ENCODE assay signal across 8 mouse cellular contexts in genomic region chr7:34812531-34813111, GRCm38 (mm10). TPM values are rescaled to one million over a fixed set of nuclear protein-coding genes. Genes with fewer than 3 reads are reported as not detected.
DNase-seq lines count a peak whose midpoint lies in the region; ATAC-seq and TF ChIP-seq lines count a peak whose summit lies in the region.

Gene Chst8 (minus strand): TSS chr7:34812711.

- H3K27ac ChIP-seq in forebrain, embryonic 14.5 days (ENCODE audit: low read depth, low read length) = no peak within 1 kb of the TSS
- no peak within 1 kb of the TSS for H3K27ac ChIP-seq in heart, postnatal 0 days (ENCODE audit: low read depth)
- H3K27ac ChIP-seq in liver, embryonic 11.5 days (ENCODE audit: low read depth, low read length) = no peak within 1 kb of the TSS

- no peak for TF ChIP-seq EP300 in heart, postnatal 0 days (IDR thresholded peaks at IDR 0.05; ENCODE audit: low read depth)

- H3K4me3 ChIP-seq in forebrain, embryonic 14.5 days (ENCODE audit: low read depth, low read length) = peak within 1 kb of the TSS; percentile 42
- H3K4me3 ChIP-seq in heart, postnatal 0 days (ENCODE audit: low read depth, low read length) = peak within 1 kb of the TSS; percentile 55
- H3K4me3 ChIP-seq in liver, embryonic 11.5 days (ENCODE audit: low read depth, low read length) = peak within 1 kb of the TSS; percentile 54

- H3K4me2 ChIP-seq in forebrain, embryonic 14.5 days (ENCODE audit: low read length) = peak within 1 kb of the TSS; percentile 74
- peak within 1 kb of the TSS; percentile 86 for H3K4me2 ChIP-seq in heart, postnatal 0 days (ENCODE audit: low read depth, low read length)
- H3K4me2 ChIP-seq in liver, embryonic 11.5 days = peak within 1 kb of the TSS; percentile 76

- peak within 1 kb of the TSS; percentile 58 for H3K9ac ChIP-seq in forebrain, embryonic 14.5 days (ENCODE audit: low read length)
- no peak within 1 kb of the TSS for H3K9ac ChIP-seq in heart, postnatal 0 days (replicated peaks; ENCODE audit: low read depth, low read length)
- H3K9ac ChIP-seq in liver, embryonic 11.5 days (ENCODE audit: low read depth, low read length) = no peak within 1 kb of the TSS

- TF ChIP-seq POLR2A in brain, embryonic 14.5 days (IDR thresholded peaks at IDR 0.05; ENCODE audit: borderline replicate concordance, extremely low read depth, insufficient read depth, insufficient read length, poor library complexity, severe bottlenecking) = peak; percentile 65; the same call in 1 of the 2 replicates

- no peak for TF ChIP-seq CTCF in brain, embryonic 14.5 days (IDR thresholded peaks at IDR 0.05; ENCODE audit: borderline replicate concordance, extremely low read depth, insufficient read depth, insufficient read length)
- TF ChIP-seq CTCF in heart, postnatal 0 days (IDR thresholded peaks at IDR 0.05; ENCODE audit: low read depth) = no peak

- peaks cover 56% of the 10 kb centered on the region for H3K27me3 ChIP-seq in forebrain, embryonic 14.5 days (replicated peaks; ENCODE audit: control insufficient read depth, insufficient read depth, low read length)
- H3K27me3 ChIP-seq in heart, postnatal 0 days (ENCODE audit: control insufficient read depth, insufficient read depth, low read length) = peaks cover 61% of the 10 kb centered on the region
- H3K27me3 ChIP-seq in liver, embryonic 11.5 days (replicated peaks; ENCODE audit: control insufficient read depth, insufficient read depth, low read length) = peaks cover 56% of the 10 kb centered on the region

- H3K9me3 ChIP-seq in forebrain, embryonic 14.5 days (replicated peaks; ENCODE audit: control insufficient read depth, low read length) = no peaks in the 10 kb centered on the region
- H3K9me3 ChIP-seq in heart, postnatal 0 days (replicated peaks; ENCODE audit: control insufficient read depth, low read length) = no peaks in the 10 kb centered on the region
- no peaks in the 10 kb centered on the region for H3K9me3 ChIP-seq in liver, embryonic 11.5 days (ENCODE audit: control insufficient read depth, low read length)

- DNase-seq in CD4-positive helper T cell, adult 2 months (ENCODE audit: low read depth, low spot score) = peak; percentile 19
- DNase-seq in brain, embryonic 14.5 days (ENCODE audit: low read depth) = peak; percentile 74
- DNase-seq in forebrain, embryonic 14.5 days (ENCODE audit: low spot score) = peak; percentile 72
- DNase-seq in heart, postnatal 0 days (ENCODE audit: low spot score) = peak; percentile 40
- peak; percentile 81 to 89 for DNase-seq in kidney, postnatal 25 days
- DNase-seq in liver, embryonic 11.5 days (ENCODE audit: low spot score) = peak; percentile 77
- DNase-seq in neural tube, embryonic 10.5 days (ENCODE audit: extremely low spot score, low spot score) = peak; percentile 87
- peak; percentile 45 for DNase-seq in testis, postnatal 14 days (ENCODE audit: low spot score)

- ATAC-seq in forebrain, embryonic 14.5 days = peak; percentile 85
- peak; percentile 76 for ATAC-seq in heart, postnatal 0 days (ENCODE audit: insufficient read depth, low read depth)
- peak; percentile 62 for ATAC-seq in liver, embryonic 11.5 days (replicated peaks; ENCODE audit: low FRiP score)

- WGBS in forebrain, embryonic 14.5 days = under 1% methylated on average over 64 of the region's 65 CpGs
- WGBS in heart, postnatal 0 days = under 1% methylated on average over 59 of the region's 65 CpGs
- WGBS in liver, embryonic 11.5 days = 2% methylated on average over 64 of the region's 65 CpGs

- peaks cover 7% of the 10 kb centered on the region for H3K4me1 ChIP-seq in forebrain, embryonic 14.5 days (ENCODE audit: control insufficient read depth, insufficient read depth, low read length)
- H3K4me1 ChIP-seq in heart, postnatal 0 days (ENCODE audit: control insufficient read depth, insufficient read depth) = 0 out of 2 replicates have a peak, but pooled peaks cover 10% of the 10 kb centered on the region
- H3K4me1 ChIP-seq in liver, embryonic 11.5 days (replicated peaks; ENCODE audit: control insufficient read depth, insufficient read depth, low read length) = no peaks in the 10 kb centered on the region

- H3K36me3 ChIP-seq in forebrain, embryonic 14.5 days (ENCODE audit: control insufficient read depth, insufficient read depth, low read length) = no peaks in the 10 kb centered on the region
- no peaks in the 10 kb centered on the region for H3K36me3 ChIP-seq in heart, postnatal 0 days (replicated peaks; ENCODE audit: control insufficient read depth, insufficient read depth, low read length)
- H3K36me3 ChIP-seq in liver, embryonic 11.5 days (ENCODE audit: control insufficient read depth, insufficient read depth, low read length) = no peaks in the 10 kb centered on the region

RNA-seq across cellular contexts. Expression of gene Chst8, which starts in this region (rescaled TPM):
- polyA plus RNA-seq in brain, embryonic 14.5 days (2012; rRNA removed) = 13.3 and 13.6 TPM in 2 replicates
- 9.2 and 10.4 TPM in 2 replicates for polyA plus RNA-seq in forebrain, embryonic 14.5 days (2014; fragmentation: Nextera tagmentation; extraction: Ambion mirVana)
- 6.4 TPM in 1 of 2 replicates, not detected in the other for total RNA-seq in heart, postnatal 0 days (2014; rRNA removed; ENCODE audit: low replicate concordance)
- 0.15 and 0.20 TPM in 2 replicates for polyA plus RNA-seq in heart, postnatal 0 days (2015; fragmentation: Nextera tagmentation; extraction: Ambion mirVana)
- polyA plus RNA-seq in liver, embryonic 11.5 days (2014; fragmentation: Nextera tagmentation; extraction: Ambion mirVana) = 0.75 and 0.79 TPM in 2 replicates

Comparison
In these comparisons a context has a peak if more than half of its experiments do, and no peak if none do; other contexts are left out.
1. Peak in DNase-seq, ATAC-seq, H3K4me3 ChIP-seq and H3K4me2 ChIP-seq in liver, embryonic 11.5 days; RNA of the gene not detected or under 1 TPM.
2. DNase-seq: peak in every context shown above with its lines; median percentile 87 in neural tube, embryonic 10.5 days; 85 in kidney, postnatal 25 days; 77 in liver, embryonic 11.5 days; 74 in brain, embryonic 14.5 days; 72 in forebrain, embryonic 14.5 days; 45 in testis, postnatal 14 days; 40 in heart, postnatal 0 days; 19 in CD4-positive helper T cell, adult 2 months.